Mouse (Mus musculus) embryo, embryonic 10 days (tissue): ENCODE measurements around the gene Acot1.
"Not testable (repeated sequence)": the region's sequence is repeated elsewhere in the genome, so short reads cannot be mapped to it uniquely, and the experiment has no call there.

Source experiments
- DNase-seq: peaks from one replicate; pipeline ENCODE4 v3.0.0-alpha.2; 2015; ENCODE audit warnings: low spot score

The Acot1 gene

GRCm38 (mm10) chr12:84020528-84020927 lies 11.2 kb downstream of the Acot1 start:
- not testable (repeated sequence) for DNase-seq

GRCm38 (mm10) chr12:84022266-84022665 lies 13.0 kb downstream of the Acot1 start:
- not testable (repeated sequence) for DNase-seq

GRCm38 (mm10) chr12:84023052-84023745 lies 13.9 kb downstream of the Acot1 start:
- no peak for DNase-seq

DNA sequence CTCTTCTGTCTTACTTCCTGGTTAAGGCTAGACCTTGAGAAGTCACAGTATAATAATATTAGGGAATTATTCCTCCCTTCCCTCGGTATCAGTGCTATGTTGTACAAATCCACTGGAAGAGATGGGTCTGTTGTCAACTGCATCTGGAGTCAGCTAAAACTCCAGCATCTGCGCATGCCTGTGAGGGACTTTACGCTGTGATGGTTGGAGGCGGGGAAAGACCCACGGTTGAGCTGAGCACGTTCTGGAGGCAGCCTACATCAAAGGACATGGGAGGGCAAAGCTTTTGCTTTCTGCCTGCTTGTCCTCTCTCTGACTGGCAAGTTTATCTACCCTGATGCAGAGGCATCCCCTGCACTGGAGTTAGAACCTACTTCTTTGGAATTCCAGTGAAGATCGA lies 16.6 kb downstream of the Acot1 start:
- no peak for DNase-seq

GRCm38 (mm10) chr12:84028328-84028727 lies 19.0 kb downstream of the Acot1 start:
- not testable (repeated sequence) for DNase-seq

GRCm38 (mm10) chr12:84029043-84029442 lies 19.8 kb downstream of the Acot1 start:
- not testable (repeated sequence) for DNase-seq

- peak; percentile 88 for DNase-seq
These were observed 21.5 kb downstream of the Acot1 start for GRCm38 (mm10) chr12:84030659-84031332.

GRCm38 (mm10) chr12:84032854-84033253 lies 23.6 kb downstream of the Acot1 start:
- no peak for DNase-seq

GRCm38 (mm10) chr12:84033302-84033701 lies 24.0 kb downstream of the Acot1 start:
- not testable (repeated sequence) for DNase-seq

DNA sequence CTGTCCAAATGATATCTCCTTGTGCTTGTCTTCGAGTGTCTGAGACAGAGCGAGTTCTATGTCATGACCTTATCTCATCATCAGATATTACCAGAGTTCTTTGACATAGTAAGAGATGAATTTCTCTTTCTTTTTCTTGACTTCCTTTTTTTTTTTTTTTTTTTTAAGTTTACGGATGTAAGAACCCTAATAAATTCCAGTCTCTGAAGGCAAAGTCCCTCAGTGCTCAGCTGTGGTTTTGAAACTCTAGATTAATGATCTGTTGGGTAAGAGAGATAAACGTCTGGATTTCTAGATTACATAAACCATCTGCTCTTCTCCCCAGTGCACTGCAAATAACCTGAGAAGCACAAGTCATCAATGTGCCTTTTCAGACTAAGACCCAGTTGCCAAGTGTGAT lies 24.8 kb downstream of the Acot1 start:
- no peak for DNase-seq

GRCm38 (mm10) chr12:84038241-84038640 lies 29.0 kb downstream of the Acot1 start, which contains the start of gene Acot4:
Acot4 (plus strand) TSS chr12:84038379.
- DNase-seq: peak; percentile 46

DNA sequence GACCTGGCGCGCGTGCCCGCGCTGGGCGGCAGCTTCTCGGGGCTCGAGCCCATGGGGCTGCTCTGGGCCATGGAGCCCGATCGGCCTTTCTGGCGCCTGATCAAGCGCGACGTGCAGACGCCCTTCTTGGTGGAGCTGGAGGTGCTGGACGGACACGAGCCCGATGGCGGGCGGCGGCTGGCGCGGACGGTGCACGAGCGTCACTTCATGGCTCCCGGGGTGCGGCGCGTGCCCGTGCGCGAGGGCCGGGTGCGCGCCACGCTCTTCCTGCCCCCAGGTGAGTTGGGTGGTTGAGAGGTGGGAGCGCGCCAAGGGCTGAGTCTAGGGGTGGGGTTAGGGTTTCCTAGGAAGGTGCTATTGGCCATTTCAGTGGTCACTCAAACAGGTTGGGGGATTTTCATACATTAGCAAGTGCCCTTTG lies 29.4 kb downstream of the Acot1 start, which contains the start of gene Gm49366:
Gene Gm49366 (plus strand): TSS at position 245 of the 421 bp plus-strand sequence.
- peak; percentile 25 for DNase-seq

DNA sequence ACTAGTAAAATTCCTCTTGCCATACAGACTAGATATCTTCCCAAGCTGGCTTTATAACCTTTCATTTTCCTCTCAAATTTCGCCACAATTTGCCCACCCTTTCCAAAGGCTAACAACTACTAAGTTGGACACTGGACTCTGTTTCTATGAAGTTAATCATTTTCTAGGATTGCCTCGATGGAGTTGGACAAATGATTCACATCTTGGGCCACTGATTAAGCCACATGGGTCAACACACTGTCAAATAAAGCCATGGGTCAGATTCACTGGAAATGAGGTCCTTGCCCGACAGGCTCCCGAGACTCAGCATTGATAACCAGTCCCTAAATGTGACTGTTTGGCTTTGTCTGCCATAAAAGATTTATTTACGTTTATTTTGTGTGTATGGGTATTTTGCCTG lies 33.0 kb downstream of the Acot1 start:
- DNase-seq: no peak

- DNase-seq: no peak
These were observed 34.8 kb downstream of the Acot1 start for GRCm38 (mm10) chr12:84044045-84044444.

- no peak for DNase-seq
These were observed 37.6 kb downstream of the Acot1 start for GRCm38 (mm10) chr12:84046906-84047305.

DNA sequence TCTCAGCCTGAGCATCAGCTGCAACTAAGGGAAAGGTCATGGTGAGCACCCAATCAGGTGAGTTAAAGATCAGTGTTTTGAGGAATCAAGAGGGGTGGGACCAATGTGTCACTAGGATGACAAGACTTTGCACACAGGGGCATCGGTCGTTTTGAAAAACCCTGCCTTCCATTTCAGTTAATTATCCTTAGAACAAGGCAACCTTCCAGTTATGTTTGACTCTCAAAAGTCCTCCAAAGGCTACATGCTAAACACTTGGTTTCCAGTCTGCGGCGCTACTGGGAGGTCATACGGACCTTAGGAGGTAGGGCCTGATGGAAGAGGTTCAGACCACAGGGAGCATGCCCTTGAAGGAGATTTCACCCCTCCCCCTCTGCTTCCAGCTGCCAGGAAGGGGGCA lies 41.5 kb downstream of the Acot1 start:
- not testable (repeated sequence) for DNase-seq

DNA sequence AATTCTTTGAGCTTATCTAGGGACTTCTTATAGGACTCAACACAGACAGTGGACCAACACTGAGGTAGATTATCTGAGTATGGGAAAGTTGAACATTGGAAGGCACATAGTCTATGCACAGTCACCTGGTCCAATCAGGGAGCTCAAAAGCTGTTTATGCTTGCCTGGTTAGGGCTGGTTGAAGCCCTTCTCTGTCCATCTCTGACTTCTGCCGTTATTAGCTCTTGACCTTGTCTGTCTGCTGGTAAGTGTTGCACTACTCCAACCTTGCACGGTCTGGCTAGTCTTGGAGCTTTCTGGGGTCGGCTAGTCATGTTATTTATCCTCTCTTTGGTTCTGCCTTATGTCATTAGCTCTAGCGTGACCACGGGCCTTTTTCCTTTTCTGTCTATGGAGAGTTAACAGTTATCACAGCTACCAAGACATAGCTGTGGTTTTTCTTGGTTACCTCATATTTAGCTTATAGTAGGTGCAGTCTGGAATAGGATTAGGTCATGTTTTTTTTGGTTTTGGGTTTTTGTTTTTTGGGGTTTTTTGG lies 42.7 kb downstream of the Acot1 start, which contains the start of gene Acot3:
Gene Acot3 (plus strand): TSS at position 208 of the 538 bp plus-strand sequence.
- no peak for DNase-seq

DNA sequence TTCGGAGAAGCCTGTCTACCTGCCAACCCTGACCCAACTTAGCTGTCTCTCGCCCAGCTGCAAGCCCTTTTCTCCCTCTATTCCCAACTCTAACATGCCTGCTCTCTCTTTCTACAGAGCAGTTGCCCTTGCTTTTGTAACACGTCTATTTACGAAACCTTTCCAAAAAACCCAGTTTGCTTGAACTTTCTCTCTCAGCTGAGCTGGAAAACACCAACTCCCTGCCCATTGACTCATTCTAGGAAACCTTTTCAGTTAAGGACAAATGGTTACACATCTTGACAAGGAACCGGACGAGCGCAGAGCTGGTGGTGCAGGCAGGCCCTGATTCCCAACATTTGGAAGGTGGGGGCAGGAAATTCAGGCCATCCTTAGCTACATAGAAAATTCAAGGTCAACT lies 43.3 kb downstream of the Acot1 start:
- DNase-seq: no peak

GRCm38 (mm10) chr12:84053173-84053572 lies 43.9 kb downstream of the Acot1 start:
- peak; percentile 4 for DNase-seq

DNA sequence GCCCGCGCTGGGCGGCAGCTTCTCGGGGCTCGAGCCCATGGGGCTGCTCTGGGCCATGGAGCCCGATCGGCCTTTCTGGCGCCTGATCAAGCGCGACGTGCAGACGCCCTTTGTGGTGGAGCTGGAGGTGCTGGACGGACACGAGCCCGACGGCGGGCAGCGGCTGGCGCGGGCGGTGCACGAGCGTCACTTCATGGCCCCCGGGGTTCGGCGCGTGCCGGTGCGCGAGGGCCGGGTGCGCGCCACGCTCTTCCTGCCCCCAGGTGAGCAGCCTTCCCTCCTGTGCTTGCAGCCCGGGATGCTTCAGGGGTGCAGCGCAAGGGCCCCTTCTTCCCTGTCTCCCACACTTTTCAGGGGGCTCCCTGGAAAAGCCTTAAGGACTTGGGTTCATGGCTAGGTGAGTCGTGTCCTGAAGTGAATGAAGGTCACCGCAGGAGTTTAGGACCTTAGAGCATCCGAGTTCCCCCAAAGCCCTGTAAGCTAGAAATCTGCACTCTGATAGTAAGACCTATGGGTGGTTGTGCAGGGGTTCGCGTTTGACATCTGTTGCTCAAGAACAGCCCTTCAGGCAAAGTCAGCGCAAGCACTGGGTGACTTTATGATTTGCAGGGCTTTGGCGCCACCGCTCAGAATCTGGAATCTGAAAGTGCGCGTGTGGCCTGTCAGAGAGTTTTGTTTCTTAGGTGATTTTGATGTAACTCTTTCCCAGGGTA lies 44.5 kb downstream of the Acot1 start:
- DNase-seq: peak; percentile 53

DNA sequence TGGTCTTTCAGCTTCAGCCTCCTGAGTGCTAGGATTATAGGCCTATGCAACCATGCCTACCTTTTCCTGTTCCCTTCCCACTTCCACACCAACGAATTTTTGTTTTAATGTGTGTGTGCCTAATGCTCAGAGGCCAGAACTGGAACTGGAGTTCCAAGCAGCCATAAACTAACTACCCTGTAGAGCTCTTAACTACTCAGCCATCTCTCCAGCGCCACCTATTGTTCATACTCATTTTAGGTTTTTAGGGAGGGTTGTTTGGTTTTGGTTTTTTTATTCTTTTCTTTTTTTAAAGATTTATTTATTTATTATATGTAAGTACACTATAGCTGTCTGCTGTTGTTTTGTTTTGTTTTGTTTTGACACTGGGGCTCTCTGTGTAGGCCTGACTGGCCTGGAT lies 51.7 kb downstream of the Acot1 start:
- DNase-seq: peak; percentile 31

DNA sequence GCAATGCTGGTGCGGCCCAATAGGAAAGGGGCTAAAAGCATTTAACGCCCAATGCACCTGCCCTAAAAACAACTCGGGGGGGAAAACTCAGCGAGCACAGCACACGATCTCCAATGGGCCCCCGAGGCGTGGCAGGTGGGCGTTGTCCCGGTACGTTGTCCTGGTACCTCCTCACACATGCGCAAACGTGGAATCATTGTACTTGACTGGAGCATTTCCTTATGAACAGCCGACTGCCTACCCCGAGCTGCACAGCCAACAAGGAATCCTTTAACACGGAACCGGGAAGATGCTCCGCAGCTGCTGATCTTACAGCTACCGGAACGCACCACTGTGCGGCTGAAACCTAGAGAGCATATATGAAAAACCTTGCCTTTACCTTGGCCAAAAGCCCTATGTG lies 53.0 kb downstream of the Acot1 start:
- DNase-seq: no peak
